Mouse (Mus musculus): Measurements from ENCODE around the gene Galr3. TPM values are rescaled to one million over a fixed set of nuclear protein-coding genes. Genes with fewer than 3 reads are reported as not detected.
A peak's percentile ranks its signal among the peaks of the same experiment; 100 is the strongest.

The Galr3 gene
- polyA plus RNA-seq, 1 experiment from 2014 or later = 0.34 TPM

- H3K4me3 ChIP-seq (ENCODE audit: low read depth, low read length) = no peak overlapping the region
- no peak overlapping the region for H3K27ac ChIP-seq (replicated peaks)
- TF ChIP-seq EP300 (optimal IDR thresholded peaks at IDR 0.05) = no peak
- TF ChIP-seq CTCF (IDR thresholded peaks at IDR 0.05; ENCODE audit: low read depth) = no peak
- H3K4me2 ChIP-seq (replicated peaks; ENCODE audit: low read depth) = no peak overlapping the region; the same call in 1 of the 2 replicates
- H3K9me3 ChIP-seq (ENCODE audit: control insufficient read depth, low read length) = no peaks in the 10 kb centered on the region
- DNase-seq (ENCODE audit: low spot score) = no peak
- 76% methylated on average over 14 of the region's 14 CpGs for WGBS
- H3K36me3 ChIP-seq (ENCODE audit: control insufficient read depth, insufficient read depth, low read length) = peaks cover 19% of the 10 kb centered on the region
- H3K4me1 ChIP-seq (replicated peaks; ENCODE audit: control insufficient read depth, insufficient read depth) = no peaks in the 10 kb centered on the region
- no peaks in the 10 kb centered on the region for H3K27me3 ChIP-seq (ENCODE audit: control insufficient read depth, insufficient read depth, low read length)
- H3K9ac ChIP-seq (ENCODE audit: low read length) = no peak overlapping the region
- ATAC-seq (ENCODE audit: low FRiP score, low TSS enrichment) = no peak
These were observed 19.3 kb downstream of the Galr3 start for GRCm38 (mm10) chr15:79060887-79061565.

- DNase-seq (ENCODE audit: low spot score) (peak; percentile 98), ATAC-seq (ENCODE audit: low FRiP score, low TSS enrichment) (peak; percentile 99)
- Histone ChIP-seq H3K9me3 (ENCODE audit: control insufficient read depth, low read length) (no peaks in the 10 kb centered on the region), H3K4me2 (replicated peaks; ENCODE audit: low read depth) (peak within 1 kb of the TSS; percentile 84), H3K4me3 (ENCODE audit: low read depth, low read length) (peak within 1 kb of the TSS; percentile 82), H3K9ac (ENCODE audit: low read length) (peak within 1 kb of the TSS; percentile 83), H3K27me3 (ENCODE audit: control insufficient read depth, insufficient read depth, low read length) (no peaks in the 10 kb centered on the region), H3K27ac (replicated peaks) (peak within 1 kb of the TSS; percentile 88), H3K36me3 (ENCODE audit: control insufficient read depth, insufficient read depth, low read length) (peaks cover 13% of the 10 kb centered on the region), H3K4me1 (replicated peaks; ENCODE audit: control insufficient read depth, insufficient read depth) (no peaks in the 10 kb centered on the region)
- TF ChIP-seq CTCF (IDR thresholded peaks at IDR 0.05; ENCODE audit: low read depth) (no peak), EP300 (optimal IDR thresholded peaks at IDR 0.05) (no peak)
- WGBS = under 1% methylated on average over 75 of the region's 80 CpGs
These were observed 20.9 kb downstream of the Galr3 start, which contains the start of gene Ankrd54 for GRCm38 (mm10) chr15:79062376-79063159. Ankrd54 (minus strand) TSS chr15:79062893.

GRCm38 (mm10) chr15:79063160-79063740 is 21.6 kb downstream of the Galr3 start:
- Histone ChIP-seq H3K27ac (replicated peaks) (no peak overlapping the region), H3K4me3 (ENCODE audit: low read depth, low read length) (peak overlapping the region; percentile 18; the same call in 1 of the 2 replicates), H3K9me3 (ENCODE audit: control insufficient read depth, low read length) (no peaks in the 10 kb centered on the region), H3K36me3 (ENCODE audit: control insufficient read depth, insufficient read depth, low read length) (peaks cover 10% of the 10 kb centered on the region), H3K4me2 (replicated peaks; ENCODE audit: low read depth) (peak overlapping the region; percentile 46), H3K27me3 (ENCODE audit: control insufficient read depth, insufficient read depth, low read length) (no peaks in the 10 kb centered on the region), H3K4me1 (replicated peaks; ENCODE audit: control insufficient read depth, insufficient read depth) (no peaks in the 10 kb centered on the region), H3K9ac (ENCODE audit: low read length) (no peak overlapping the region)
- DNase-seq (ENCODE audit: low spot score) (no peak), ATAC-seq (ENCODE audit: low FRiP score, low TSS enrichment) (no peak)
- no peak for TF ChIP-seq EP300 (optimal IDR thresholded peaks at IDR 0.05)
- TF ChIP-seq CTCF (IDR thresholded peaks at IDR 0.05; ENCODE audit: low read depth) = no peak
- 8% methylated on average over 14 of the region's 14 CpGs for WGBS

GRCm38 (mm10) chr15:79065086-79065770 is 23.5 kb downstream of the Galr3 start:
- peak overlapping the region; percentile 78 for H3K27ac ChIP-seq (replicated peaks)
- no peak overlapping the region for H3K4me2 ChIP-seq (replicated peaks; ENCODE audit: low read depth)
- no peaks in the 10 kb centered on the region for H3K36me3 ChIP-seq (ENCODE audit: control insufficient read depth, insufficient read depth, low read length)
- H3K27me3 ChIP-seq (ENCODE audit: control insufficient read depth, insufficient read depth, low read length) = no peaks in the 10 kb centered on the region
- H3K9me3 ChIP-seq (ENCODE audit: control insufficient read depth, low read length) = no peaks in the 10 kb centered on the region
- DNase-seq (ENCODE audit: low spot score) = no peak
- ATAC-seq (ENCODE audit: low FRiP score, low TSS enrichment) = no peak
- TF ChIP-seq EP300 (optimal IDR thresholded peaks at IDR 0.05) = no peak
- no peak for TF ChIP-seq CTCF (IDR thresholded peaks at IDR 0.05; ENCODE audit: low read depth)
- no peaks in the 10 kb centered on the region for H3K4me1 ChIP-seq (replicated peaks; ENCODE audit: control insufficient read depth, insufficient read depth)
- H3K9ac ChIP-seq (ENCODE audit: low read length) = no peak overlapping the region
- WGBS = 34% methylated on average over 8 of the region's 8 CpGs
- H3K4me3 ChIP-seq (ENCODE audit: low read depth, low read length) = no peak overlapping the region

GRCm38 (mm10) chr15:79066276-79066675 is 24.6 kb downstream of the Galr3 start:
- Histone ChIP-seq H3K9me3 (ENCODE audit: control insufficient read depth, low read length) (no peaks in the 10 kb centered on the region), H3K27me3 (ENCODE audit: control insufficient read depth, insufficient read depth, low read length) (no peaks in the 10 kb centered on the region), H3K27ac (replicated peaks) (no peak overlapping the region), H3K4me1 (replicated peaks; ENCODE audit: control insufficient read depth, insufficient read depth) (no peaks in the 10 kb centered on the region), H3K4me2 (replicated peaks; ENCODE audit: low read depth) (no peak overlapping the region), H3K36me3 (ENCODE audit: control insufficient read depth, insufficient read depth, low read length) (no peaks in the 10 kb centered on the region), H3K9ac (ENCODE audit: low read length) (no peak overlapping the region), H3K4me3 (ENCODE audit: low read depth, low read length) (no peak overlapping the region)
- 33% methylated on average over 2 of the region's 2 CpGs for WGBS
- no peak for TF ChIP-seq CTCF (IDR thresholded peaks at IDR 0.05; ENCODE audit: low read depth)
- TF ChIP-seq EP300 (optimal IDR thresholded peaks at IDR 0.05) = no peak
- DNase-seq (ENCODE audit: low spot score) (no peak), ATAC-seq (ENCODE audit: low FRiP score, low TSS enrichment) (no peak)

Data from stomach, postnatal 0 days (tissue).